8 mouse cellular contexts compared by ENCODE assay signal in the genomic region with DNA sequence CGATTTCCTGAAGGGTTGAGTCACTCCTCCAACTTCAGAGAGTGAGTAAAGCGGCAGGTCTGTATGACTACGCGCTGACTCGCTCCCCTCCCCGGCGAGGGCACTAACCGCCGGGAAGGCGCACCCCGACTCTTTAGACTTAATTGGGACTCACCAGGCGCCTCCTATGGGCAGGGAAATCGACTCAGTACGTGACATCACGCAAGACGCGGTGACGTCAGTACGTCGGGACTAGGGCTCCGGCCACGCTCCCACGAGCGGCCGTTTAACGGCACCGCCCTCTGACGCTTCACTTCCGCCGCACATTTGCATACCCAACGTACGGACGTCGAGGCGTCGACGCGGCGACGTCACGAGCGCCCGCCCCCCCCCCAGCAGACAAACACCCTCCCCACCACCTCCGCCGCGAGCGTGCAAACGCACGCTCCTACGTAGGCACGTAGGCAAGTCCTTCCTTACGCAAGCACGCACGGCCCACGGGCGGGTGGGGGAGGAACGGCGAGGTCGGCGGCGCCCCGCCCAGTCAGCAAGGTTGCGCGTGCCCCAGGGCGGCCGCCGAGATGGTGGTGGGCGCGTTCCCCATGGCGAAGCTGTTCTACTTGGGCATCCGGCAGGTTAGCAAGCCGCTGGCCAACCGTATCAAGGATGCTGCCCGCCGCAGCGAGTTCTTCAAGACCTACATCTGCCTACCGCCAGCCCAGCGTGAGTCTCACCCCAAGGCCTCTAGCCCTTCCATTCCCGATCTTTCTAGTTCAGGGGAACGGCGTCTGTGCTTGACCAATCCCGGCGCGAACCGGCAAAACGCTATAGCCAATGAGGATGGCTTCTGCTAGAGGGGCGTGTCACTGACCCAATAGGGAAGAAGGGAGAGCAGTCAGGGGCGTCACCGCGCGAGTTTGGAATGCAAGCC. TPM values are rescaled to one million over a fixed set of nuclear protein-coding genes. Genes with fewer than 3 reads are reported as not detected.
DNase-seq lines count a peak whose midpoint lies in the region; ATAC-seq and TF ChIP-seq lines count a peak whose summit lies in the region.

A gene (plus strand): TSS at position 452 of the 910 bp plus-strand sequence.

- TF ChIP-seq EP300 in lung, postnatal 0 days (IDR thresholded peaks at IDR 0.05): no peak; the same call in 1 of the 2 replicates

- H3K4me1 ChIP-seq in hindbrain, embryonic 10.5 days (replicated peaks): peaks cover 23% of the 10 kb centered on the region
- peaks cover 8% of the 10 kb centered on the region for H3K4me1 ChIP-seq in lung, postnatal 0 days (ENCODE audit: insufficient read depth, low read depth, low read length)

- peak within 1 kb of the TSS; percentile 68 for H3K9ac ChIP-seq in lung, postnatal 0 days (replicated peaks; ENCODE audit: low read depth)

- peak; percentile 98 for DNase-seq in MN1 (ENCODE audit: low spot score)
- peak; percentile 100 for DNase-seq in cerebellum, adult 9-10 months
- DNase-seq in hindbrain, embryonic 10.5 days (ENCODE audit: low spot score): peak; percentile 100
- DNase-seq in layer of hippocampus, adult 9-11 months: peak; percentile 100
- DNase-seq in lung, postnatal 0 days (ENCODE audit: low spot score): peak; percentile 100
- peak; percentile 97 for DNase-seq in ovary, postnatal 14 days (ENCODE audit: low spot score)
- DNase-seq in thymus, postnatal 14 days: peak; percentile 99

- peak within 1 kb of the TSS; percentile 72 for H3K4me3 ChIP-seq in hindbrain, embryonic 10.5 days
- peak within 1 kb of the TSS; percentile 64 for H3K4me3 ChIP-seq in lung, postnatal 0 days (ENCODE audit: low read depth, low read length)

- H3K9me3 ChIP-seq in hindbrain, embryonic 10.5 days: no peaks in the 10 kb centered on the region
- no peaks in the 10 kb centered on the region for H3K9me3 ChIP-seq in lung, postnatal 0 days (ENCODE audit: low read length)

- no peaks in the 10 kb centered on the region for H3K27me3 ChIP-seq in hindbrain, embryonic 10.5 days (ENCODE audit: insufficient read depth, poor library complexity, severe bottlenecking)
- no peaks in the 10 kb centered on the region for H3K27me3 ChIP-seq in lung, postnatal 0 days (replicated peaks; ENCODE audit: insufficient read depth, low read length)

- ATAC-seq in frontal cortex, adult (ENCODE audit: low TSS enrichment): peak; percentile 84
- peak; percentile 92 for ATAC-seq in lung, postnatal 0 days

- peak within 1 kb of the TSS; percentile 88 for H3K4me2 ChIP-seq in lung, postnatal 0 days (replicated peaks; ENCODE audit: low read depth, low read length)

- H3K36me3 ChIP-seq in hindbrain, embryonic 10.5 days: peaks cover 37% of the 10 kb centered on the region
- H3K36me3 ChIP-seq in lung, postnatal 0 days (ENCODE audit: insufficient read depth, low read length): no peaks in the 10 kb centered on the region

- H3K27ac ChIP-seq in hindbrain, embryonic 10.5 days: peak within 1 kb of the TSS; percentile 95
- peak within 1 kb of the TSS; percentile 96 for H3K27ac ChIP-seq in lung, postnatal 0 days (ENCODE audit: low read length)

- under 1% methylated on average over 91 of the region's 91 CpGs for WGBS in hindbrain, embryonic 10.5 days
- under 1% methylated on average over 69 of the region's 91 CpGs for WGBS in lung, postnatal 0 days

- TF ChIP-seq CTCF in lung, postnatal 0 days (IDR thresholded peaks at IDR 0.05): peak; percentile 76

RNA-seq across cellular contexts. Expression of the gene that starts here (rescaled TPM):
- polyA plus RNA-seq in hindbrain, embryonic 10.5 days (2016; fragmentation: Nextera tagmentation; extraction: Ambion mirVana): 47.8 and 51.1 TPM in 2 replicates
- 18.8 and 19.0 TPM in 2 replicates for polyA plus RNA-seq in lung, postnatal 0 days (2015; fragmentation: Nextera tagmentation; extraction: Ambion mirVana)

Comparison
In these comparisons a context has a peak if more than half of its experiments do, and no peak if none do; other contexts are left out.
1. Peak in every context shown above with its lines: DNase-seq, ATAC-seq, H3K4me3 ChIP-seq and H3K27ac ChIP-seq.